In genomic region chr4:154964581-154965235, GRCm38 (mm10) we compare ENCODE assay signal across 8 mouse cellular contexts. TPM values are rescaled to one million over a fixed set of nuclear protein-coding genes. Genes with fewer than 3 reads are reported as not detected.
A peak's percentile ranks its signal among the peaks of the same experiment; 100 is the strongest.
DNase-seq lines count a peak whose midpoint lies in the region; ATAC-seq lines count a peak whose summit lies in the region.

No protein-coding gene starts in this region.

- peaks cover 42% of the 10 kb centered on the region for H3K4me1 ChIP-seq in kidney, embryonic 16.5 days (ENCODE audit: insufficient read depth, low read length)
- peaks cover 24% of the 10 kb centered on the region for H3K4me1 ChIP-seq in brown adipose tissue, adult 24 weeks (ENCODE audit: control insufficient read depth, insufficient read depth, insufficient read length, low read length)
- H3K4me1 ChIP-seq in hindbrain, embryonic 12.5 days: peaks cover 60% of the 10 kb centered on the region
- peaks cover 60% of the 10 kb centered on the region for H3K4me1 ChIP-seq in megakaryocyte, embryonic 14.5 days

- H3K9me3 ChIP-seq in kidney, embryonic 16.5 days (ENCODE audit: low read length): no peaks in the 10 kb centered on the region
- H3K9me3 ChIP-seq in hindbrain, embryonic 12.5 days (replicated peaks): no peaks in the 10 kb centered on the region
- H3K9me3 ChIP-seq in megakaryocyte, embryonic 14.5 days: 0 out of 2 replicates have a peak, but pooled peaks cover 3% of the 10 kb centered on the region

- WGBS in kidney, embryonic 16.5 days: under 1% methylated on average over 36 of the region's 36 CpGs
- under 1% methylated on average over 36 of the region's 36 CpGs for WGBS in hindbrain, embryonic 12.5 days

- peak overlapping the region; percentile 85 for H3K9ac ChIP-seq in kidney, embryonic 16.5 days (replicated peaks; ENCODE audit: low read length)
- H3K9ac ChIP-seq in hindbrain, embryonic 12.5 days: peak overlapping the region; percentile 92

- DNase-seq in kidney, postnatal 14 days: no peak
- peak; percentile 57 for DNase-seq in thymus, postnatal 14 days
- DNase-seq in adrenal gland, adult 2 months: no peak
- DNase-seq in cerebellum, postnatal 25 days: no peak

- H3K4me2 ChIP-seq in kidney, embryonic 16.5 days (replicated peaks; ENCODE audit: low read depth, low read length): peak overlapping the region; percentile 84
- H3K4me2 ChIP-seq in hindbrain, embryonic 12.5 days (replicated peaks): peak overlapping the region; percentile 85

- peaks cover 9% of the 10 kb centered on the region for H3K36me3 ChIP-seq in kidney, embryonic 16.5 days (ENCODE audit: insufficient read depth, low read length)
- peaks cover 9% of the 10 kb centered on the region for H3K36me3 ChIP-seq in hindbrain, embryonic 12.5 days
- H3K36me3 ChIP-seq in megakaryocyte, embryonic 14.5 days (replicated peaks; ENCODE audit: low read length): peaks cover 32% of the 10 kb centered on the region

- ATAC-seq in kidney, embryonic 16.5 days (ENCODE audit: low FRiP score, low TSS enrichment): no peak
- ATAC-seq in hindbrain, embryonic 12.5 days (ENCODE audit: low FRiP score): no peak

- H3K27me3 ChIP-seq in kidney, embryonic 16.5 days (ENCODE audit: insufficient read depth, low read length): peaks cover 35% of the 10 kb centered on the region
- H3K27me3 ChIP-seq in hindbrain, embryonic 12.5 days: peaks cover 31% of the 10 kb centered on the region
- H3K27me3 ChIP-seq in megakaryocyte, embryonic 14.5 days (replicated peaks): peaks cover 38% of the 10 kb centered on the region

- peak overlapping the region; percentile 87 for H3K4me3 ChIP-seq in kidney, embryonic 16.5 days (ENCODE audit: low read length)
- H3K4me3 ChIP-seq in brown adipose tissue, adult 24 weeks (ENCODE audit: insufficient read depth, low read depth, low read length): peak overlapping the region; percentile 85
- H3K4me3 ChIP-seq in hindbrain, embryonic 12.5 days: peak overlapping the region; percentile 79
- peak overlapping the region; percentile 97 for H3K4me3 ChIP-seq in megakaryocyte, embryonic 14.5 days (replicated peaks)

- peak overlapping the region; percentile 90 for H3K27ac ChIP-seq in kidney, embryonic 16.5 days (ENCODE audit: low read length)
- H3K27ac ChIP-seq in brown adipose tissue, adult 24 weeks (replicated peaks; ENCODE audit: low read depth, low read length): peak overlapping the region; percentile 45; the same call in 1 of the 2 replicates
- peak overlapping the region; percentile 97 for H3K27ac ChIP-seq in hindbrain, embryonic 12.5 days

RNA-seq across cellular contexts. Expression of gene Pank4, which starts 0.8 kb away (rescaled TPM):
- polyA plus RNA-seq in kidney, embryonic 16.5 days (2015; fragmentation: Nextera tagmentation; extraction: Ambion mirVana): 51.9 and 53.8 TPM in 2 replicates
- polyA plus RNA-seq in brown adipose tissue, adult 24 weeks (2012; ENCODE audit: insufficient read depth, insufficient read length, missing spikeins): 11.0 and 18.7 TPM in 2 replicates
- 42.5 and 44.5 TPM in 2 replicates for polyA plus RNA-seq in hindbrain, embryonic 12.5 days (2016; fragmentation: Nextera tagmentation; extraction: Ambion mirVana)
- 5.4 and 13.1 TPM in 2 replicates for polyA plus RNA-seq in megakaryocyte, embryonic 14.5 days (2012; ENCODE audit: insufficient read depth, low replicate concordance)
- total RNA-seq in adrenal gland, adult 2 months (2021): 10 to 100 TPM; 24.5 to 28.0 TPM
- polyA plus RNA-seq in adrenal gland, adult 2 months (2012; rRNA removed): 34.8 and 35.3 TPM in 2 replicates

RNA-seq across cellular contexts. Expression of gene Hes5, which starts 4.0 kb away (rescaled TPM):
- 17.2 and 20.1 TPM in 2 replicates for polyA plus RNA-seq in kidney, embryonic 16.5 days (2015; fragmentation: Nextera tagmentation; extraction: Ambion mirVana)
- not detected in 2 replicates for polyA plus RNA-seq in brown adipose tissue, adult 24 weeks (2012; ENCODE audit: insufficient read depth, insufficient read length, missing spikeins)
- 293 and 329 TPM in 2 replicates for polyA plus RNA-seq in hindbrain, embryonic 12.5 days (2016; fragmentation: Nextera tagmentation; extraction: Ambion mirVana)
- 0.23 TPM in 1 of 2 replicates, not detected in the other for polyA plus RNA-seq in megakaryocyte, embryonic 14.5 days (2012; ENCODE audit: insufficient read depth, low replicate concordance)
- total RNA-seq in adrenal gland, adult 2 months (2021): not detected
- polyA plus RNA-seq in adrenal gland, adult 2 months (2012; rRNA removed): 0.27 TPM in 1 of 2 replicates, not detected in the other

RNA-seq across cellular contexts. Expression of gene Tnfrsf14, which starts 36.3 kb away (rescaled TPM):
- 0.74 and 0.95 TPM in 2 replicates for polyA plus RNA-seq in kidney, embryonic 16.5 days (2015; fragmentation: Nextera tagmentation; extraction: Ambion mirVana)
- polyA plus RNA-seq in brown adipose tissue, adult 24 weeks (2012; ENCODE audit: insufficient read depth, insufficient read length, missing spikeins): 2.1 and 4.6 TPM in 2 replicates
- polyA plus RNA-seq in hindbrain, embryonic 12.5 days (2016; fragmentation: Nextera tagmentation; extraction: Ambion mirVana): 0.79 and 0.97 TPM in 2 replicates
- 5.4 TPM in 1 of 2 replicates, not detected in the other for polyA plus RNA-seq in megakaryocyte, embryonic 14.5 days (2012; ENCODE audit: insufficient read depth, low replicate concordance)
- total RNA-seq in adrenal gland, adult 2 months (2021): 1 to 10 TPM; 6.1 to 8.4 TPM
- 14.9 and 27.2 TPM in 2 replicates for polyA plus RNA-seq in adrenal gland, adult 2 months (2012; rRNA removed)

Comparison
In these comparisons a context has a peak if more than half of its experiments do, and no peak if none do; other contexts are left out.
1. H3K27ac ChIP-seq: peak in every context shown above with its lines; median percentile 97 in hindbrain, embryonic 12.5 days; 90 in kidney, embryonic 16.5 days; 45 in brown adipose tissue, adult 24 weeks.
2. RNA of gene Hes5, which starts 4.0 kb away (polyA plus RNA-seq): 293 to 329 TPM in hindbrain, embryonic 12.5 days and 17.2 to 20.1 TPM in kidney, embryonic 16.5 days; 0.27 TPM in adrenal gland, adult 2 months, 0.23 TPM in megakaryocyte, embryonic 14.5 days and not detected in brown adipose tissue, adult 24 weeks; every median in the first group is over 10 times any median in the second.
3. Peak in every context shown above with its lines, with median percentiles within 50 percentile points of each other: H3K4me3 ChIP-seq.